Mouse (Mus musculus) MEL (cell line): Measurements from ENCODE around the gene Pdik1l. TPM values are rescaled to one million over a fixed set of nuclear protein-coding genes. Genes with fewer than 3 reads are reported as not detected.
"Not testable (repeated sequence)": the region's sequence is repeated elsewhere in the genome, so short reads cannot be mapped to it uniquely, and the experiment has no call there.

Experiments
- DNase-seq: peaks from one replicate; pipeline ENCODE4 v3.0.0; 2011; ENCODE audit warnings: low read depth, low spot score
- H3K27ac ChIP-seq: 2 replicates; pipeline ENCODE4 v1.5.1; 2012; ENCODE audit warnings: low read depth, mild to moderate bottlenecking, control low read depth, low read length, moderate library complexity; ENCODE audit not compliant: control insufficient read depth
- H3K27me3 ChIP-seq, 2 experiments: fragments of 150-350 bp in 1 of 2; sonication (generic) in 1 of 2; 2 replicates each; pipeline ENCODE4 v1.6.1; 2012; ENCODE audit warnings: low read length in 2 of 2, mild to moderate bottlenecking in 2 of 2, improper control_type of control experiment in 1 of 2, moderate library complexity in 1 of 2; ENCODE audit not compliant: insufficient read depth in 2 of 2, control insufficient read depth in 1 of 2
- H3K36me3 ChIP-seq, 2 experiments: 2 replicates each; pipeline ENCODE4 v1.6.1; 2012 to 2014; ENCODE audit warnings: low read length in 2 of 2, improper control_type of control experiment in 1 of 2, inconsistent platforms in 1 of 2, mild to moderate bottlenecking in 1 of 2; ENCODE audit not compliant: insufficient read depth in 2 of 2, control insufficient read depth in 1 of 2
- H3K4me1 ChIP-seq, 2 experiments: fragments of 150-350 bp in 1 of 2; sonication (generic) in 1 of 2; 2 replicates each; pipeline ENCODE4 v1.6.1; 2012; ENCODE audit warnings: low read length in 2 of 2, improper control_type of control experiment in 1 of 2, mild to moderate bottlenecking in 1 of 2; ENCODE audit not compliant: insufficient read depth in 2 of 2, control insufficient read depth in 1 of 2
- H3K4me3 ChIP-seq, 2 experiments: fragments of 150-350 bp in 1 of 2; sonication (generic) in 1 of 2; 2 replicates each; pipeline ENCODE4 v1.5.1; 2012; ENCODE audit warnings: low read depth in 2 of 2, low read length in 2 of 2, mild to moderate bottlenecking in 2 of 2, moderate library complexity in 2 of 2, control low read depth in 1 of 2, improper control_type of control experiment in 1 of 2; ENCODE audit not compliant: control insufficient read depth in 1 of 2, insufficient read depth in 1 of 2
- H3K79me2 ChIP-seq: 2 replicates; pipeline ENCODE4 v1.6.1; 2012; ENCODE audit warnings: mild to moderate bottlenecking, low read length, moderate library complexity; ENCODE audit not compliant: control insufficient read depth, poor library complexity, insufficient read depth
- H3K9ac ChIP-seq: 2 replicates; pipeline ENCODE4 v1.6.1; 2012; ENCODE audit warnings: low read depth, mild to moderate bottlenecking, control low read depth, low read length, moderate library complexity; ENCODE audit not compliant: control insufficient read depth, poor library complexity, severe bottlenecking
- H3K9me3 ChIP-seq: fragments of 150-350 bp; sonication (generic); replicated peaks from 2 replicates; pipeline ENCODE4 v1.6.1; 2012; ENCODE audit warnings: mild to moderate bottlenecking, low read length, improper control_type of control experiment, moderate library complexity; ENCODE audit not compliant: insufficient read depth
- CTCF ChIP-seq, 3 experiments: IDR thresholded peaks in 2 of 3; conservative IDR thresholded peaks in 1 of 3; 2 replicates each; pipeline ENCODE4 v1.5.1; 2011 to 2012; ENCODE audit warnings: low read length in 3 of 3, low read depth in 2 of 3, mild to moderate bottlenecking in 2 of 3, improper control_type of control experiment in 1 of 3, inconsistent platforms in 1 of 3, mixed read lengths in 1 of 3, moderate library complexity in 1 of 3; ENCODE audit not compliant: control insufficient read depth in 1 of 3, insufficient read depth in 1 of 3, poor library complexity in 1 of 3, severe bottlenecking in 1 of 3
- GABPA ChIP-seq: IDR thresholded peaks from 2 replicates; pipeline ENCODE4 v1.6.1; 2012; ENCODE audit warnings: low read depth, mild to moderate bottlenecking, inconsistent platforms, low read length, improper control_type of control experiment, moderate library complexity
- MAX ChIP-seq: IDR thresholded peaks from 2 replicates; pipeline ENCODE4 v1.6.1; 2011; ENCODE audit warnings: low read length, improper control_type of control experiment
- MEF2A ChIP-seq: IDR thresholded peaks from 2 replicates; pipeline ENCODE4 v1.6.1; 2014; ENCODE audit warnings: low read depth, mild to moderate bottlenecking, inconsistent platforms, low read length, improper control_type of control experiment; ENCODE audit not compliant: poor library complexity, insufficient replicate concordance, severe bottlenecking; ENCODE audit errors: extremely low read depth
- MYC ChIP-seq: IDR thresholded peaks from 2 replicates; pipeline ENCODE4 v1.6.1; 2011; ENCODE audit warnings: low read depth, mild to moderate bottlenecking, low read length, improper control_type of control experiment, moderate library complexity
- RAD21 ChIP-seq: IDR thresholded peaks from 2 replicates; pipeline ENCODE4 v1.6.1; 2011; ENCODE audit warnings: mild to moderate bottlenecking, low read depth, low read length, improper control_type of control experiment
- SMC3 ChIP-seq: IDR thresholded peaks from 2 replicates; pipeline ENCODE4 v1.6.1; 2011; ENCODE audit warnings: low read depth, low read length, improper control_type of control experiment
- ZC3H11A ChIP-seq: IDR thresholded peaks from 2 replicates; pipeline ENCODE4 v1.6.1; 2012; ENCODE audit warnings: low read depth, mild to moderate bottlenecking, inconsistent platforms, low read length, improper control_type of control experiment
- polyA plus RNA-seq, 2 experiments: library from polyadenylated mRNA; stranded (reverse) in 1 of 2; unstranded in 1 of 2; fragments of >175 nt in 1 of 2; fragments of >200 nt in 1 of 2; gene quantifications; 2 replicates each; pipeline versions ENCODE4 v1.2.1 to v1.2.4; 2012; ENCODE audit warnings: low replicate concordance in 2 of 2, low read depth in 1 of 2; ENCODE audit not compliant: insufficient read length in 2 of 2, insufficient read depth in 1 of 2, missing spikeins in 1 of 2
- total RNA-seq: library from RNA; depleted of rRNA; stranded (reverse); fragments of 300-350 nt; gene quantifications from 2 replicates; pipeline ENCODE4 v1.2.3, GENCODE M21; 2012

Gene Pdik1l
- total and polyA plus RNA-seq, 3 experiments: 11.7 to 32.1 (median 13.0) TPM

DNA sequence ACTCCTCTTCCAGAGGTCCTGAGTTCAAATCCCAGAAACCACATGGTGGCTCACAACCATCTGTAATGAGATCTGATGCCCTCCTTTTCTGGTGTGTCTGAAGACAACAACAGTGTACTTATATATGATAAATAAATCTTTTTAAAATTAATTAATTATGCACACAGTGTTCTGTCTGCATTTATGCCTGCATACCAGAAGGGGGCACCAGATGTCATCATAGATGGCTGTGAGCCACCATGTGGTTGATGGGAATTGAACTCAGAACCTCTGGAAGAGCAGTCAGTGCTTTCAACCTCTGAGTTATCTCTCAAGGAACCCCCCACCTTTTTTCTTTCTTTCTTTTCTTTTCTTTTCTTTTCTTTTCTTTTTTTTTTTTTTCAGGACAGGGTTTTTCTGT lies 18.1 kb downstream of the Pdik1l start:
- not testable (repeated sequence) for H3K4me3 ChIP-seq, H3K79me2 ChIP-seq, H3K27ac ChIP-seq, H3K27me3 ChIP-seq, H3K9ac ChIP-seq, H3K9me3 ChIP-seq
- Histone ChIP-seq H3K4me1 (peaks cover 4 to 12% of the 10 kb centered on the region in 2 experiments; a peak in 3 of 4 replicates), H3K36me3 (peaks cover 0 to 10% of the 10 kb centered on the region in 2 experiments; a peak in 2 of 4 replicates)
- peak; percentile 53 for DNase-seq
- TF ChIP-seq CTCF (IDR thresholded peaks at IDR 0.05 in 2 of 3, conservative IDR thresholded peaks at IDR 0.05 in 1 of 3; ENCODE audit: control insufficient read depth in 1 of 3, insufficient read depth in 1 of 3, low read depth in 2 of 3, low read length in 3 of 3, poor library complexity in 1 of 3, severe bottlenecking in 1 of 3): peak; percentile 38 to 67 (median 43)
- peak; percentile 71 for TF ChIP-seq SMC3
- TF ChIP-seq ZC3H11A: peak; percentile 52
- TF ChIP-seq MYC: peak; percentile 76
- peak; percentile 48 for TF ChIP-seq RAD21

DNA sequence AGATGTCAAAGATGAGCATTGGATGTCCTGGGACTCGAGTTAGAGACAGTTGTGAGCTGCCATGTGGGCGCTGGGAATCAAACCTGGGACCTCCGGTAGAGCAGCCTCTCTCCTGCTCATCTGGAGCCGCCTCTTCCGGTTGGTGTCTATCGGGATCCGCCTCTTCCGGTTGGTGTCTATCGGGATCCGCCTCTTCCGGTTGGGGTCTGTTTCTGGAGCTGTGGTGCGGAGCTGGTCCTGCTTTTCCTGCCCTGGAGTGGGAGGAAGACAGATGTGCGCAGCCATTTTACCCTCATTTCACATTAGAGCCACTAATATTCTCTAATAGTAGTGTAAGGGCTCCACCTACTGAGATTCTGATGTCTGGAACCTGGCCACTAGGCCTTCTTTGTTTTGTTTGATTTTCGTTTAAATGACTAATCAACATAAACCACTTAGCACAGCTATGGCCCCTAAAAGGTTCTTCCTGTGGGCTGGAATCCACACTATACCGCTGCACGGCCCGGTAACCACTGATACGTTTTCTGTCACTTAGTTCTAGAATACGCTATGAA lies 19.5 kb downstream of the Pdik1l start:
- no peak overlapping the region for H3K9ac ChIP-seq
- H3K4me1 ChIP-seq: peaks cover 0 to 6% of the 10 kb centered on the region in 2 experiments; a peak in 2 of 4 replicates
- TF ChIP-seq CTCF (IDR thresholded peaks at IDR 0.05 in 2 of 3, conservative IDR thresholded peaks at IDR 0.05 in 1 of 3; ENCODE audit: control insufficient read depth in 1 of 3, insufficient read depth in 1 of 3, low read depth in 2 of 3, low read length in 3 of 3, poor library complexity in 1 of 3, severe bottlenecking in 1 of 3) (peak in 1 of 3 experiments; percentile 2; a peak in 1 of 6 replicates), GABPA (no peak)
- TF ChIP-seq, all 39 proteins: peak for 1
- Histone ChIP-seq H3K27ac (no peak overlapping the region), H3K79me2 (no peaks in the 10 kb centered on the region), H3K27me3 (no peaks in the 10 kb centered on the region), H3K9me3 (no peaks in the 10 kb centered on the region), H3K36me3 (peaks cover 0 to 4% of the 10 kb centered on the region in 2 experiments; a peak in 2 of 4 replicates), H3K4me3 (no peak overlapping the region)
- DNase-seq: no peak

DNA sequence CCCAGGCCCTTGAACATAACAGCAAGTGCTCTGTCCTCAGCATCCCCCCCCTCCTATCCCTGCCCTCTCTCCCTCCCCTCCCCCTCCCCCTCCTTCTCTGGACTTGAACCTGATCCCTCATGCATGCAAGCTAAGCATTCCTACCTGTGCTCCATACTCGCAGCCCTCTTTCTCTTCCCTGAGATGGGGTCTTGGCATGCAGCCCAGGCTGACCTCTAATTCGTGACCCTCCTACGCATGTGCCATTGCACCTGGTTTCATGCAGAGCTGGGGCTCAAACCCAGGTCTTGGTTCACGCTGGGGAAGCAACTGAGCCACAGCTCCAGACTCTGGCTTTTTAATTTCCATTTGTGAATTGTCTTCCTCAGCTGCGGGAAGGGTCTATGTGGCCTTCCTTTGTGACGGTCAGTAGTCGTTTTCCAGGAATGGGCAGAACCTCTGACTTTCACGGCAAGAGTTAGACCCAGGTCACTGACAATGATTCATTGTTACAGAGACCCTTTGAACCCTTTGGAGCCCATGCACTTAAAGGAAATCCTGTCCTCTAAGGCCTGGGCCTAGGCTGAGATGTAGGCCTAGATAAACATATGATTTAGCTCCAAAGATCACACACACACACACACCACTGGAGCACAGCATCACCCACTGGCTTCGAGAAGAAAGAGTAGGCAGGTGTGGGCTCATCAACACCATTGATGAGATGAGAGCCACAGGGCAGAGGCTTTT lies 21.7 kb downstream of the Pdik1l start:
- Histone ChIP-seq H3K27ac (no peak overlapping the region), H3K36me3 (no peaks in the 10 kb centered on the region), H3K9ac (no peak overlapping the region), H3K79me2 (no peaks in the 10 kb centered on the region), H3K27me3 (no peaks in the 10 kb centered on the region), H3K4me1 (no peaks in the 10 kb centered on the region), H3K4me3 (no peak overlapping the region), H3K9me3 (no peaks in the 10 kb centered on the region)
- TF ChIP-seq GABPA: no peak
- TF ChIP-seq MEF2A: no peak
- no peak for TF ChIP-seq ZC3H11A
- TF ChIP-seq MAX: no peak
- no peak for DNase-seq
